8 mouse cellular contexts compared by ENCODE assay signal in the genomic region with DNA sequence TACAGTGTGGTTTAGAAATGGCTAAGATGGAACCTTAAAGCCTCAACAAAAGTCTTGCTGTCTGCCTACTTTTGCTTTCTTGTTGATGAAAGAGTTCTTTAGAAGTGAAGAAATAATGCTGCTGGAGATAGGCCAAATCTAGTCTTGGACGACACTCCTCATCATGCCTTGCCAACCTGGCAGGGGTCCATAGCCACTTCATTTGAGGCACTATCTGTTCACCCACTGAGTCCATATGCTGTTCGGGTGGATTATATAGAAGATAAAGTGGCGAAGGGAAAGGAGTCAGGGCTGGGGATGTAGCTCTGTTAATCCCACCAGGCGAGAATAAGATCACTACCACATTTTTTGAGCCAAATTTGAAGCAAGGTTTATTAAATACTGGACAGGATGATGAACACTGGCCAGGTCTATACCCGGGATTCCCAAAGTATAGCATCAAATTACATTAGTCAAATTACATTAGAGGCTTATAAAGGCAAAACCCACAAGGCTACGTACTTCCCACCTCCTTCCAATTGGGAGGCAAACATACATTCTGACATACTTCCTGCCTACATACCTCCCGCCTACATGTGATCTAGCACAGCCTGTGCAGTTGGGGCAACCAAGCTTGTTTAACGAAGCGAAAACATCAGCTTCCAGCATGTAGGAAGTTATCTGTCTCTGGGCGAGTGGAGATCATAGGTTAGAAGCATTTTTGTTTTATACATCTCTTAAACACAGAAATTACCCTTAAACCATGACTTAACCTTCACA.
DNase-seq lines count a peak whose midpoint lies in the region; ATAC-seq and TF ChIP-seq lines count a peak whose summit lies in the region.

No protein-coding gene starts in this region.

- H3K9ac ChIP-seq in forebrain, embryonic 13.5 days = no peak overlapping the region
- no peak overlapping the region for H3K9ac ChIP-seq in forebrain, postnatal 0 days

- H3K27me3 ChIP-seq in forebrain, embryonic 13.5 days = no peaks in the 10 kb centered on the region
- H3K27me3 ChIP-seq in forebrain, embryonic 10.5 days (ENCODE audit: poor library complexity, severe bottlenecking) = no peaks in the 10 kb centered on the region
- H3K27me3 ChIP-seq in forebrain, postnatal 0 days (ENCODE audit: insufficient read depth, low read length) = no peaks in the 10 kb centered on the region

- intact Hi-C loops in left cerebral cortex, postnatal 25 days (cut with DNase I) = no loop called here

- no peaks in the 10 kb centered on the region for H3K9me3 ChIP-seq in forebrain, embryonic 13.5 days (replicated peaks)
- no peaks in the 10 kb centered on the region for H3K9me3 ChIP-seq in forebrain, embryonic 10.5 days
- no peaks in the 10 kb centered on the region for H3K9me3 ChIP-seq in forebrain, postnatal 0 days (ENCODE audit: low read length)

- no peak overlapping the region; the same call in 1 of the 2 replicates for H3K27ac ChIP-seq in forebrain, embryonic 13.5 days
- H3K27ac ChIP-seq in forebrain, embryonic 10.5 days = no peak overlapping the region
- no peak overlapping the region for H3K27ac ChIP-seq in forebrain, postnatal 0 days (ENCODE audit: low read depth, low read length)

- no peaks in the 10 kb centered on the region for H3K36me3 ChIP-seq in forebrain, embryonic 13.5 days (ENCODE audit: poor library complexity, severe bottlenecking)
- H3K36me3 ChIP-seq in forebrain, embryonic 10.5 days (replicated peaks) = no peaks in the 10 kb centered on the region
- H3K36me3 ChIP-seq in forebrain, postnatal 0 days (ENCODE audit: insufficient read depth) = no peaks in the 10 kb centered on the region

- H3K4me2 ChIP-seq in forebrain, embryonic 13.5 days = no peak overlapping the region
- H3K4me2 ChIP-seq in forebrain, postnatal 0 days (ENCODE audit: low read depth) = no peak overlapping the region

- no peak for DNase-seq in forebrain, embryonic 10.5 days (ENCODE audit: extremely low spot score, low spot score)
- peak; percentile 30 for DNase-seq in adrenal gland, postnatal 14 days
- DNase-seq in forebrain, postnatal 0 days = peak; percentile 67
- peak; percentile 7 to 52 for DNase-seq in left cerebral cortex, postnatal 25 days (ENCODE audit: low spot score in 2 of 2)
- no peak for DNase-seq in spleen, postnatal 10 days (ENCODE audit: low spot score in 2 of 2)
- DNase-seq in embryo, embryonic 10.5 days (ENCODE audit: low spot score) = no peak

- ATAC-seq in forebrain, embryonic 13.5 days = peak; percentile 91
- ATAC-seq in forebrain, postnatal 0 days = peak; percentile 76
- no peak for ATAC-seq in inflammation-experienced regulatory T-cells, adult 6 months

- WGBS in forebrain, embryonic 13.5 days = 65% methylated on average over 10 of the region's 10 CpGs
- WGBS in forebrain, embryonic 10.5 days = 86% methylated on average over 10 of the region's 10 CpGs
- WGBS in forebrain, postnatal 0 days = 65% methylated on average over 10 of the region's 10 CpGs

- H3K4me3 ChIP-seq in forebrain, embryonic 13.5 days = no peak overlapping the region
- H3K4me3 ChIP-seq in forebrain, embryonic 10.5 days = no peak overlapping the region
- H3K4me3 ChIP-seq in forebrain, postnatal 0 days (ENCODE audit: low read depth, low read length) = no peak overlapping the region

- H3K4me1 ChIP-seq in forebrain, embryonic 13.5 days = no peaks in the 10 kb centered on the region
- H3K4me1 ChIP-seq in forebrain, embryonic 10.5 days = no peaks in the 10 kb centered on the region
- H3K4me1 ChIP-seq in forebrain, postnatal 0 days (ENCODE audit: insufficient read depth) = no peaks in the 10 kb centered on the region

- no peak for TF ChIP-seq CTCF in forebrain, postnatal 0 days (IDR thresholded peaks at IDR 0.05; ENCODE audit: low read depth)

Comparison
In these comparisons a context has a peak if more than half of its experiments do, and no peak if none do; other contexts are left out.
1. DNase-seq: peak in adrenal gland, postnatal 14 days (single experiment), forebrain, postnatal 0 days (single experiment) and left cerebral cortex, postnatal 25 days (2 of 2); none in forebrain, embryonic 10.5 days (single experiment), spleen, postnatal 10 days (0 of 2) and embryo, embryonic 10.5 days (single experiment).